Mouse (Mus musculus): Measurements from ENCODE around the gene Ube2cbp.

Ube2cbp gene

DNA sequence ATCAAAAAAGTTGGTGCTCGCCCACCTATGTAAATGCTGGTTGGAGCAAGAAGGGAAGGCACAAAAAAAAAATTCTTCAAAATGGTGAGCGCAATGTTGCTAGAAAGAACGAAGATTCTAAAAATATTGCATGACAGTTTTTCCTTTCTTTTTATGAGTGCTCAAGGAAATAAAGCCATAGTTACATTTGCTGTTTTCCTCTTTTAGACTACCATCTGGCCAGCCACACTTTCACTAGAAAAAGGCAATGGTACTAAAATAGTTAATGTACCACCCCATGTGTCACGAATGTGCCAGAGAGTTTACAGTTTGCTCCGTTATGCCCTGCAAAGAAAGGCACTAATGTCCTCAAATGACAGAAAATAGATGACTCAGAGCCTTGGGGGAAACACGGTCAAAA is 45.4 kb downstream of the Ube2cbp start:
- no peak for DNase-seq

DNA sequence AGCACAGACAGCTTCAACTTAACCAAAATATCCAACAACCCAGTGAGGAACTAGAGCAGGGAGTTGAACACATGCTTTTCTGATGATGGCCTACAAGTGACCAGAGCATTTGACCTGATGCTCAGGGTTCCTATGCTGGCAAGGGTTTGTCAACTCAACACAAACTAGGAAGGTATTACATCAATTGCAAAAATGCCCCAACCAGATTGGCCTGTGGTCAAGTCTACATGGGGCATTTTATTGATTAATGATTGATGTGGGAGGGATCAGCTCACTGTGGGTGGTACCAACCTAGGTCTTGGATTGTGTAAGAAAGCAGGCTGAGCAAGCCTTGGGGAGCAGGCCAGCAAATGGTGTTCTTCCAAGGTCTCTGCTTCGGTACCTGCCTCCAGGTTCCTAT is 46.8 kb downstream of the Ube2cbp start:
- DNase-seq = no peak

DNA sequence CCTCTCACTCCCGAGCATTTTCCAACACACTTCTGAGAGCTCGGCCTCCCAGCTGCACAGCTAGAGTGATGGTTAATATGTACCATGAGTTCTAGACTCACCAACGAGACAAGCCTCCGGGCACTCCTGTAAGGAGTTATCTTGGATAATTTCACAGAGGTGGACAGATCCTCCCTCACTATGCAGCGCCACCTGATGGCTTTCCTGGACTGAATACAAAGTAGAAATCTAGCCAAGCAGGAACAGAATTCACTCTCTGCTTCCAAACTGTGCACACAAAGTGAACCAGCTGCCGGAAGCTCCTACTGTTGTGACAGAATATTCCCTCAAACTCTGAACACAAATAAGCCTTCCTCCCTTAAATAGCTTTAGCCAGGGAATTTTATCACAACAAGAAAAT is 69.0 kb downstream of the Ube2cbp start:
- peak; percentile 59 for DNase-seq

DNA sequence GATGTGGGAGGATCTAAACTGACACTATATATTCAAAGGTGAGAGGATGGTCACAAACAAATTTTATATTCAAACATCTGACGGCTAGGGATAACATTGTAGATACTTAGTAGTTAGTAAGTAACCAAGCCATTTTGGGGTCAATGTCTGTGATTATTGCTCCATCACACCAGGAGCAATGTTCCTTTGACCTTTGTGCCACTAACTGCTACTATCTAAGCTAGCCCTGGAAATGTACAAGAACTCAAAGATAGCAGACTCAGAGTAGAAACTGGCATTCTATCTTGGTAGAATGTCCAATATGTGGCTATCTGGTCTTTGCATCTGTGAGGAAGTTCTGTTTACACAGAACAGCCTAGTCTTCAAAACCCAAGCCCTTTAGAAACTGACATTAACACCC is 69.7 kb downstream of the Ube2cbp start:
- DNase-seq = no peak

DNA sequence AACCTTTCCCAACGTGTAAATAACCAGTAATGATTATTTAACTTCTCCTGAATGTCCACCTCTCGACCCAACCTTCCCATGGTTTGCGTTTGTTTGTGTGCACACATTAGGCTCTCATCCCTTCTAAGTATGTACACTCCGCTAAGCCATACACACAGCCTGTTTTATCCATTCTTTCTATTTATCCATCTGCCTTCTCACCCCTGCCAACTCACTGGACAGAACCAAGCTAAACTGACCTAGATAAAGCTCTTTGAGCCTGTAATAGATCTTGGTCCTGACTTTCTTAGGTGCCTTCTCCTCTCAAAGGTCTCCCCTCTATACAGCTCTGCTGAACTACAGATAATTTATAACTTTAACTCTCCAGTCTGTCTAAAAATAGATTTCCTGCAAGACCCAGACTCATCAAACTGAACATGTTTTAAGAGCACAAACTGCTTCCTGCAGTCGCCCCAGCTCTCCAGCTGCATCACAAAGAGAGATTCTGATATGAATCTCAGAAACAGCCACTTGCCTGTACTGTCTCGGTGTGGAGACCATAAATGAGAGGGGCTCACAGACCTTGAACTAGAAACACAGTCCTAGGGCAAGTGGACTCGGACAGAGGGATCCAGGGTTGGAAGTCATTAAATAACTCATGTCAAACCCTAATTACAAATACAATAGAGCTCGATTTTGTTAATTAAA is 71.0 kb downstream of the Ube2cbp start:
- DNase-seq = peak; percentile 45

DNA sequence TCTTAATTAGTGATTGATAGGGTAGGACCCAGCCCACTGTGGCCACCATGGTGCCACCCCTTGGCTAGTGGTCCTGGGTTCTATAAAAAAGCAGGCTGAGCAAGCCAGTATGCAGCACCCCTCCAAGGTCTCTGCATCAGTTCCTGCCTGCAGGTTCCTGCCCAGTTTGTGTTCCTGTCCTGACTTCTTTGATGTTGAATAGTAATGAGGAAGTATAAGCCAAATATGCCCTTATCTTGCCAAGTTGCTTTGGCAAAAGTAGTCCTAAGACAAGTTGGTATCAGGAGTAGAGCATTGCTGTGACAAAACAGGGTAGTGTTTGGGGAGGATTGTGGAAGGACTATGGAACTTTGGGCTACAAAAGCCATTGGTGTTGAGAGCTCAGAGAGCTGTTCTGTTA is 73.3 kb downstream of the Ube2cbp start:
- DNase-seq = no peak

DNA sequence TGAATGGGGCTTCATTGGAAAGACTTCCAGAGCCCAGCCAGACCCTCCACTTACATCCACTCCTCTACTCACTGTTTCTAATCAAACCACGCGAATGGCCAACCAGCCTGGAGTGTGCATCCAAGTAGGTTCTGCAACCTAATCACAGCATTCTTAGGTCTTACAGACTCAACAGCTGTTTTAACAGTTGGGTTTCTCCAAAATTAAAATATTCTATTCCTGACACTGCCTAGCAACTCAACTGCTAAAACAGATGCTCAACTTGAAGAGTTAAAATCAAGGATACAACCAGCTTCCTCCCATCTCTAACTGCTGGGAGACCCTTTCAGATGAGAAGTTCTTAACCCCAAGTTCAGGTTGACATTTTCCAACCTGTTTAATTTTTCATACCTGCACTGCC is 74.0 kb downstream of the Ube2cbp start:
- DNase-seq = no peak

DNA sequence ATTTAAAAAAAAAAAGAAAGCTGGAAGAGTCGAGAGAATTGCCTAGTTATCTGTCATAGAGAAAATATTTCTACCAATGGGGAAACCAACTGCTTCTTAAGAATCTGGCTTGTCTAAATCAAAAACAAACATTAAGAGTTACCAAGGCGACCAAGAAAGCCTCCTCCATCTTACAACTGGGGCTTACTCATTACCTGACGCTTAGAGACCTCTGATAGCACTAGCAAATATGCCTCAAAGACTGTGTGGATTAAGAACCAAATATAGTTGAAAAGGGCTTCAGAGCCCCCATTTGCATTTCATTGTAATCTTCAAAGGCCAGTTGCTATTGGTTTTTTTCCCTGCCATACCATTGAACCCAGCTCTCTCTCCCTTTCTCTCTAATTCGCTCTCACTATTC is 76.2 kb downstream of the Ube2cbp start:
- DNase-seq = no peak

DNA sequence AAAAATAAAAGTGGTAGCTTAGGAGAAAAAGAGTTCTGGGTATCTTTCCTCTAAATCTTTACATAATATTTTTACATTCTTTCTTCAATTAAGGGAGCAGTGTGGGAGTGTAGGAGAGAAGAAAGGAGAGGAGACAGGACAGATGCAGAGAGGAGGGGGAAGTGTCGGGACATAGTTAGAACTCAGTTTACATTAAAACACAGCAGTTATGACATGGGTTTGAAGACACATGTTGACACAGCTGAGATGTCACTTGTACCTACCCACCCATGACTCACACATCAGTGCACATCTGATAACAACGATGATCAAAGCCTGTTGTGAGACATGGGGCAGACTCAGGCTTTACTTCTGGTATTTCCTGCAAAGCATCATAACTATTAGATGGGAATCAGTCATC is 87.8 kb downstream of the Ube2cbp start:
- DNase-seq = no peak

DNA sequence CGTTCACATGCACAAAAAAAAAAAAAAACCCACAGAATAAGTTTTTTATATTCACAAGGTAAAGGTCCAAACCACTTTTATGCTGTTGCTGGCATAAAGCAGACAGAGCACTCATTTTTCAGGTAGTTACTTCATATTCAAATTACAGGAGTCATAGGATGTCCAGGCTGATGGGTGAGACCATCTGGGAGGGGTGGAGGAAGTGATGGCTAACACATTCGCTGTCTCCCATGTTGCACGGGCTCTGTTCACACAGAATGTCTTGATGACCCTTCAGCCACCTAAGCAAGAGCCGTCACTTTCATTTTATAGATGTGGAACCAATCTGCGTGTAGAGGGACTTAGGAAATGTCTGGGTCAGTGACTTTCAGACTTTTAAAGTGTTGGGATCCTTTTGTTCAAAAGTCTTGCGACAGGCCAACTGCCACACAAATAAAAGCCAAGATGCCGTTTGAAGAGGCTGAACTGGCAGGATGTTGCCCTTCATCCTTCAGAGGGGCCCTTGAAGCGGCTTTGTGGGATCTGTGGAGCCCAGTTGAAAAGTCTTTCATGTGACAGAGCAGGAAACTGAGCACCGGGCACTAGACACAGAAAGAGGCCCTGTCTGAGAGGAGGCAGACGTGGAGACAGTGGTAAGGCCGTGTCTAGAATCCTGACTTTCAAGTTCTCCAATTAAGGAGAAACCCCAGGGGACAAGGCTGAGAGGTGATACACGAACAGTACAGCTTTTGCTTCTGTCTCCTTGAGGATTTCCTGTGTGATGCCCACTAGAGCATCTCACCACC is 91.8 kb downstream of the Ube2cbp start:
- DNase-seq = no peak

DNA sequence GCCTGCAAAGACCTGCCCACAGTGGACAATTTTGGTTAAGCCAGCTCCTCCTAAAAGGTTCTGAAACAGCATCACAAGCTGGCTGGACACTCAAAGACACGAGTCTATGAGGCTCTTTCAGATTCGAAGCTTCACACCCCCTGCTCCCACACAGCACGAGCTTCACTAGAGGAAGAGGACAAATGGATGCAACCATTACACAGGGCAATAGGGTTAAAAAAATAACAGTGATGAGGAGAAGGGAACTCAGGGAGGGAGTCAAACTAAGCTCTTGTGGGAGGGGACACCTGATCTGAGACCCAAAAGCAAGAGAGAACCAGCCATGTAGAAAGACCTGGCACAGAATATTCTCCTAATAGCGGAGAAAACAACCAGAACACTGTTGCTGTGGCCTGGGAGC is 95.5 kb downstream of the Ube2cbp start:
- no peak for DNase-seq

DNA sequence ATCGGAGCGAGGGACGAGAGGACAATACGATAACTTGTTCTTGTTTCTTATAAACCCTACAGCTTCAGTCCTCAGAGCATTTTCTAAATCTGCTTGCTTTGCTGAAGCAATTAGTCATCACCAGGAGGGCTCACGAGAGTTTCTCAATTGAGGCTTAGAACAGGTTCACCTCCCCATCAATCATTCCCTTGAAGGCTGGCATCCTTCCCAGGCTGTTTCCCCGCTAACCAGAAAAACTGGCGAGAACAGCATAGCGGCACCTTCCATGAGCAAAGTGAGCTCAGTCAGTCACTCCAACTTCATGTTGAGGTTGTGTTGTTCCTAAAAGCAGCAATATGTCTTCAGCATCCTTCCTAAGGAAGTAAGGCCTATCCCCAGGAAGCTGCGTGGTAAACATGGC is 104.2 kb downstream of the Ube2cbp start:
- DNase-seq = no peak

DNA sequence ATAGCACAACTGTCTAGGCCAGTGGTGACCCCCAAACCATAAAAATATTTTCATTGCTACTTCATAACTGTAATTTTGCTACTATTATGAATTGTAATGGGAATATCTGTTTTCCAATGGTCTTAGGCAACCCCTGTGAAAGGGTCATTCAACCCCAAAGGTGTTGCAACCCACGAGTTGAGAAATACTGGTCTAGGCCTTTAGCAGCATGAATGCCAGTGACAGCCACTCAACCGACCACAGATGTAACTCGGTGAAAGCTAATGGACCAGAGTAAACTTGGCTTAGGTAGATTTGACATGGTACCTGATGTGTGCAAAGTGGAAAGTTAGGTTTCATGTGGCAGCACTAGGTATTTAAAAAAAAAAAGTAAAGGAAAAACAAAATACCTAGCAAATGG is 108.9 kb downstream of the Ube2cbp start:
- no peak for DNase-seq

DNA sequence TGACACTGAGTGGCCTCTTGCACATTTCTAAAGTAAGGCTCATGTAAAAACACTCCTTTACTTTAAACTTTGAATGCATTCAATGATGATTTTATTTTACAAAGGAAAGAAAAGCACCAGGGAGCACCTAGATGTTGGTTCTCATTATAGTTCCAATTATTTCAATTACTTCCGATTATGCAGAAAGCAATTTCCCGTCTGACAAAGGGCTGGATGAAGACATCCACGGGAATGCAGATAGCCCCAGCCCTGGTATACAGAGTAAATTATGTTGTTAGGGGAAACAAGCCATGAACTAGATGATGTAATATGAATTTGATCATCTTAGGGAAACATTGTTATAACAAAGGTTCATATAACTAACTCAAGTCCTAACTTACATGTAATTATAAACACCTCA is 113.3 kb downstream of the Ube2cbp start:
- DNase-seq = no peak

DNA sequence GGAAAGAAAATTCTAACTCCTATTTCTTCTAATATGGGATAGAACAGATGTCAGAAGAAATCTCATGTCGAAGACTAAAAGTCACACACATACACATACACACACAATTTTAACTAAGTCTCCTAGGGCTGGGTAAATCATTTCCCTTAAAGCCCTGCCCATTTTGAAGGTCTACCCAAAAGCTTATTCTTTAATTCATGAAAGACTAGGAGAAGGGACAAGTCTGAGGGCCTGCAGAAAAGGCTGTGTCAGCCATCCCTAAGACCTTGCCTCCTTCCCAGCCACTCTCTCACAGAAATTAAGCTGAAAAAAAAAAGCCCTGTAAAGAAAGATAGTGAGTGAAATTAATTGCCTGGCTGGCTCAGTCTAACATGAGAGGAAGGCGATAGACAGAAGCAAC is 128.0 kb downstream of the Ube2cbp start:
- DNase-seq = no peak

DNA sequence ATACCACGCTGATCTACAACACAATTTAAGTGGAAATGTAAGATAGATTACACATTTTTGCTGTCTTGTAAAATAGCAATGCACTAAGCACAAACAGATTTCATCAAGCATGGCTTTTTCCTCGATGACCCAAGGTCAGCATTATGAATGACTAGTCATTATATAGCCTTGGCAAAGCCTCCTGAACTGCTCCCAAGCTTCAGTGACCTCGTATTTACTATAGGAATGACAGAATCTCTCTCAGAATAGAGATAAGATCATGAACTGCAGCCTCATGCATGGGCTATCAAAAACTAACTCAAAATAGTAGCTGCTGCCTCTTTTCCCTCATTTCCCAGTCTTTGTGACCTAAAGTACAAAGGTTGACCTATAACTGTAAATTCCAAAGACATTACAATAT is 128.4 kb downstream of the Ube2cbp start:
- DNase-seq = no peak

DNA sequence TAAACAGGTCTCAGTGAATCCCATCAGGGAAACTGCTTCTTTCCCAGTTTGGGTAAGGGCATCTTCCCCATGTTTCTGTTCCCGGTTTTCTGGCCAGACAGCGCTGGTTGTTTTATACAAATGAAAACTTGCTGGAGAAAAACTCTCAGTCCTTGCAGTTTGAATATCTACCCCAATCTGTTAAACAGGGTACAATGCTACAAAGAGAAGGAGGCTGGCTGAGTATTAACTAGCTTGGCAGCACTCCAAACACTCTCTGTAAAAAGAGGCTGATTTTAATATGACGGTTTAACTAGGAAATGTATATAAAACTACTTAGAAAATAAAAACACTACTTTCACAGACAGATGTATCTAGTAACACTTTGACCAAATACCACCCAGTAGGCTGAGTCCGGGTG is 129.2 kb downstream of the Ube2cbp start:
- DNase-seq = no peak

DNA sequence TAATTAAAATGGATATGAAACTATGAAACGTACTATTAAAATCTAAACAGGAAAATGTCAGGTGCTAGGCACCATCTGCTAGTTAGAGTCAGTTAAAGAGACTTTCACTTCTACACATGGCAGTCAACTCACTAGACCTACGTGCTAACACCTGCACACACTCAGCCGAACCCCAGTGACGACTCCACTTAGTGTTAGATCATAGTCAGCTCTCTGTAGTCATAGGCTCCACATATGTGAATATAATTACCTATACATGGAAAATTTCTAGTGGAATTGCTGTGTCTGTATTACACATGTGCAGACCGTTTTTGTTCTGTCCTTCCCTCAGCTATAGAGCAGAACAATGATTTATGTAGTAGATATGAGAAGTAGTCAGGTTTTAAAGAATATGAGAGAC is 130.4 kb downstream of the Ube2cbp start:
- DNase-seq = no peak

DNA sequence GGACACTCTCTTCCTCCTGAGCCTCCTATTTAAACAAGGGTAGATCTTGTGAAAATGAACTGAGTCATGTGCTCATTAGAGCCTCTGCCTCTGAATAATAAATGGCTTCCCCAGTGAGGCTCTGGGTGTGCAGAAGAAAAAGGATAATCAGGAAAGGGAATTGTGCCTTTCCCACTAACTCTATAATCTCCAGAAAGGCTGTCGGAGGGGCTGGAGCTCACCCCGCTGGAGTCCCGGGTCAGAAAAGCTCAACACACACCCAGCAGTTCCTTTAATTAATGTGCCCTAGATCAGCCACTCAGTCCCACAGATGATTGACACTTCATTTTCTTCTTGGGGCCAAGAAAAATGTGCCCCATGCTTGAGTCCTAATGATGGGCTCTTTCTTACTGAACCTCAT is 134.2 kb downstream of the Ube2cbp start:
- no peak for DNase-seq

DNA sequence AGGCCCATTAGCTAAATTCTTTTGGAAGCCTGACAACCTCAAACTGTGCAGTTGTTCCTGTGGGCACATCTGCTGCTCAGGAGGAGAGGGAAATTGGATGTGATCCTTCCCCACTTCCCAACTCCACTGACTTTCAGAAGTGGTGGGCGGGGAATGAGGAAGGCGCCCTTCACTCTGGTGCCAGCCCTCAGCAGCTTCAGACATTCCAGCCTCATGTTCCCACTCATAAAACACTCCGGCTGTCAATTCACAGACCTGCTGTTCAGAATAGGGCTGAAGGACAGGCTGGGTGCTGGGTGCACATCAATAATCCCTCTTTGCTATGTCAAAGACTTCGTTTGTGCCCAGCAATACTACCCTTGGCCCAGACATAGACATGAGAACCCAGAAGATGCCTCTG is 136.5 kb downstream of the Ube2cbp start:
- no peak for DNase-seq

DNA sequence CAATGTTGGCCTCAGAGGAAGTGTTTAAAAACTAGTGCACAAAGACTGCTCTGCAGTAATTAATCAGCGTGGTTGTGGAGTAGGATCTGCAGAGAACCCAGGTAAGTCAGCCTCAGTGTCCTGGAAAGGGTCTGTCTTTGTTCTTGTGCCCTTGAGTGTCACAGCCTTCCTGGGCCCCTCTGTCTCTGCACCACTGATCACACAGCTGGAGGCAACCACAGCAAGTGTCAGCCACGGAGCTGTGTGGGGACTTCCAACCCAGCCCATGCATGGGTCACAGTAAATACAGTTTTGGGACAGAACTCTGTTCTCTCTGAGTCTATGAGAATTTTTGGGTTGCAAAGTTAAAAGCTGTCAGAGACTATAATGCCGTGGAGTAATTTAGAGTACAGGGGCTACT is 137.4 kb downstream of the Ube2cbp start:
- DNase-seq = no peak

DNA sequence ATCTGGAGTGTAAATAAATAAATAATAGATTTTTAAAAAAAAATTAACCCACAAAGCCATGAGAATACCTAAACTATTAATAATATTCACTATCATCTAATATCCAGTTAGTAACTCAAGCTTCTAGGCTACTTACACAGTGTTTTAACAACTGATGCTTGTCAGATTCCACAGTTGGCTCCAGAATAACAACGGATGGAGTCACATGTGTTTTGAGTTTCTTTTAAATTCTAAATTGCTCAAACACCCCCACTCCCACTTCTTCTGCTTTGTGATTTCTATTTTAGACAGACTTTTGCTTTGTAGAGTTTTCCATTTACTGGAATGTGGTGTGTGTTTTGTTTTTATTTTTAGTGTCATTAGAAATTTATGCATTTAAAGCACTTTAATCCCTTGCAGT is 140.0 kb downstream of the Ube2cbp start:
- no peak for DNase-seq

DNA sequence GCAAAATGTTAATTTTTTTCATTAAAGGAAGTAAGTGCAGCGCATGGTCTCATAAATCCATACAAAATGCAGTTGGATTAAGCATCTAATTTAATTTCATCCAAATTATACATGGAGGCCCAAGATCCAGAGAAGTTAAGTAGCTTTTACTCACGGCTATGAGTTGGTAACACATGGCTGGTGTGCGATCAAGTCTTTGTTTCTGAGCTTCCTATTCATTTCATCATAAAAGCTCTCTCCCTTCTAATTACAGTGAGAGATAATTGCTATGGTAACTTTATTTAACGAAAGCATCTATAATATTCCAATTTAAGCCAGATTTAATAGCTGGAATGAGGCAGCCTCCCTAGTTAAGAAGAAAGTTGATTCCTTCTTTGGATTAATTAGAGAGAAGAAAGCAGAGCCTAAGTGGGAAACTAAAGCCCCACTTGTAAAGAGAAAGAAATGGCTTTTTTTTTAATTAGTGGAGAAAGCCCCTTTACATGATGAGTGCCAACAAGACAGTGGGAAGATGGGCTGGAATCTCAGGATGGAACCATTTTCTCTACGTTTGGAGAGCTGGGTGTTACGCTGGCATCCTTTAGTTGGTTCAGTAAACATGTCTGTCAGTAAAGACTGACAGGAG is 145.1 kb downstream of the Ube2cbp start:
- DNase-seq = no peak

DNA sequence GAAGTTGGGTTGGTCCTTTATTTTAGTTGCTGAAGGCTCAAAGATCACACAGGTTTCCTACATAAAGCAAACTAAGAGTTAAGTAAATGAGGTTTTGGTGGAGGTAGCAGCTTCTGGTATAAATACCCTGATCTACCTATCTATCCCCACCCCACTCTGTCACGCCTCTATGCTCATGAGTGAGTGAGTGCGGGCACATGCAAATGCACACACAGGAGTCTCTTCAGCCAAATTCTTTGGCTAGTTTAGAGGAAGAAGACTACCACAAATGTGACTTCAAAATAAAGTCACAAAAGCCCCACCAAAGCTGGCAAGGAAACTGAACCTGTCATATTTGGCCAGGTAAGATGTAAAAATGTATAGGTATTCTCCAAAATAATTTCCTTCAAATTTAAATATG is 149.1 kb downstream of the Ube2cbp start:
- no peak for DNase-seq

Measured in cerebellum, adult 8-10 months (tissue).